Mouse (Mus musculus) activated CD4-positive, CD25-positive, alpha-beta regulatory T cell (primary cell): ENCODE results near the gene Krtap9-1. TPM values are rescaled to one million over a fixed set of nuclear protein-coding genes. Genes with fewer than 3 reads are reported as not detected.

Experiments
- polyA plus RNA-seq, 2 experiments: library from polyadenylated mRNA; unstranded; fragments of 100-300 nt; shearing (Covaris generic); gene quantifications; one replicate each; pipeline ENCODE4 v1.2.1; 2017

The Krtap9-1 gene
- not detected for polyA plus RNA-seq

DNA sequence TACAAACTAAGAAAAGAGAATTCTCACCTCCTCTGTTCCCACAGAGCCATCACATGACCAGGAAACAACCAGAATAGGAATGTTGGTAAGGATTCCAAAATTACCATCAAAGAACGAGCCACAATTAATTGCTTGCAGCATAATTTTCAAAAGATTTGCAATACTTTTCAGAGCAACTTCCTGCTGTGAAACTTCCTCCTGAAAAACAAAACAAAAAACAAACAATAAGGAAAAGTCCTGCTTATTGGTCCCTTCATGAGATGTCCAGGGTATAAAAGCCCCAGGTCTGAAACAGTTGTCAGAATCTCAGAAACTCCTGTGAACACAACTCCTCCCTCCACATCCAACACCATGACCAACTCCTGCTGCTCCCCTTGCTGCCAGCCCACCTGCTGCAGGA, at the start of gene Krtap9-1:
TSS of gene Krtap9-1 (plus strand) at position 301 of the 400 bp plus-strand sequence.

DNA sequence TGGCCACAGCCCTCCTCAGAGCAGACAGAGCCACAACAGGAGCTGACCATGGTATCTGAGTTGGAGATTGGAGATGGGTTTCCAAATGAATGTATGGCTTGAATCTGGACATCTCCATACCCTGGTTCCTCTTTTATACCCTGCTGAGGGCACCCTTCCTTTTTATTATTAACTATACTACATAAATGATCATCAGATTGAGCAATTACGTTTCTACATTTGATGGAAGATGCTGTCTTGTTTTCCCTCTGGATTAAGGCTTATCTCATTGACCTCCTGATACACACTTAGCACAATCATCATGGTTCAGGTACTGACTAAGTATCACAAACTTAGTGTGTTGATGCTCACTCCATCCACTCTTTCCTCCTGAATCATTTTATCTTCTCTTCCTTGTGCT, 35.2 kb upstream of the Krtap9-1 start, which contains the start of gene 2300003K06Rik:
TSS of gene 2300003K06Rik (minus strand) at position 101 of the 400 bp plus-strand sequence.

DNA sequence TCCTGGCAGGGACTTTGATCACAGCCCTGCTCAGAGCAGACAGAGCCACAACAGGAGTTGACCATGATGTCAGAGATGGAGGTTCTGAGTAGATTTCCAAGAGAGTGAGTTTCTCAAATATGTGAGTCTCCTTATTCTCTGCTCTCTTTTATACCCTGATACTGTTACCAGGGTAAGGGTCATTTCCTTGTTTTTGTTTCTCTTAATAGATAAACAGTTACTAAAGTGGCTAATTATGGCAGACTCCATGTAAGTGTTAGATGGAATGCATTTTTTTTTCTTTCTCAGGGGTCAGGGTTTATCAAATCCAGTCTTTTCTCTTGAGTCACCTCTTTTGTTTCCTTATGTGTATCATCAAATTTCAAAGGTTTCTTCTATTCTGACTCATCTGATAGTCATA, 21.7 kb upstream of the Krtap9-1 start, which contains the start of gene Krtap4-16:
TSS of gene Krtap4-16 (minus strand) at position 101 of the 400 bp plus-strand sequence.

DNA sequence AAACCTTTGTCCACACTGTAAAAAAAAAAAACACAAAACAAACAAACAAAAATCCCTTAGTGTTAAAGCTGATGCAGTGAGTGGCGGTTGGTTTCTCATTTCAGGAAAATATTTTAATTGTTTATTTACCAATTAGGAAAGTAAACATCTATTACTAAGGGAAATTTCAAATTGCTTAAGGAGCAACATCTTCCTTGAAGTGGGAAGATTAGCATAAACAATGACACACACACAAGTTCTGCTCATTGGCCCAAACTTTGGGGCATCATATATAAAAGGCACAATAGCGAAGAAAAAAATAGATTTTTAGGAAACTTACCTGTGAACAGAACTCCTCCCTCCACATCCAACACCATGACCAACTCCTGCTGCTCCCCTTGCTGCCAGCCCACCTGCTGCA, 15.6 kb upstream of the Krtap9-1 start, which contains the start of gene Gm11568:
TSS of gene Gm11568 (plus strand) at position 301 of the 400 bp plus-strand sequence.

DNA sequence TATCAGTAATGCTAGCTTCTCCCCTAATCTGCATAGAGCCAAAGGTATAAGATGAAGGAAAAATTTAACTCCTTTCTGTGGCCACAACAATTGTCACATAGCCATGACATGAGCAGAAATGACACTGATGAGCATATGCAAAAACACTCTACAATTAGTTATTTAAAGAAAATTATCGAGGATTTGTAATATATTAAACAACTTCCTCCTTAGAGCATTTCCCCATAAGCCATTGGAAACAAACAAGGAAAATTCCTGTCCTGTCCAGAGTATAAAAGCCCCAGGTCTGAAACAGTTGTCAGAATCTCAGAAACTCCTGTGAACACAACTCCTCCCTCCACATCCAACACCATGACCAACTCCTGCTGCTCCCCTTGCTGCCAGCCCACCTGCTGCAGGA, 9.0 kb upstream of the Krtap9-1 start, which contains the start of gene Gm11559:
TSS of gene Gm11559 (plus strand) at position 301 of the 400 bp plus-strand sequence.

DNA sequence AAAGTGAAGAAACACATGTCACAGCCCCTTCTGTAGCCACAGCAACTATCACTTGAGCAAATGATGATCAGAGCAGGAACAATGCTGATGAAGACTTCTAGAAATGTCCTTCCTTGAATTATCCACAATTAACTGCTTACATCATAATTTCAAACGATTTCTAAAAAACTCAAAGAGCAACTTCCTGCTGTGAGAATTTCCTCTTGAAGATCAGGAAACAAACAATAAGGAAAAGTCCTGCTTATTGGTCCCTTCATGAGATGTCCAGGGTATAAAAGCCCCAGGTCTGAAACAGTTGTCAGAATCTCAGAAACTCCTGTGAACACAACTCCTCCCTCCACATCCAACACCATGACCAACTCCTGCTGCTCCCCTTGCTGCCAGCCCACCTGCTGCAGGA, 5.7 kb downstream of the Krtap9-1 start, which contains the start of gene Gm11567:
TSS of gene Gm11567 (plus strand) at position 301 of the 400 bp plus-strand sequence.

DNA sequence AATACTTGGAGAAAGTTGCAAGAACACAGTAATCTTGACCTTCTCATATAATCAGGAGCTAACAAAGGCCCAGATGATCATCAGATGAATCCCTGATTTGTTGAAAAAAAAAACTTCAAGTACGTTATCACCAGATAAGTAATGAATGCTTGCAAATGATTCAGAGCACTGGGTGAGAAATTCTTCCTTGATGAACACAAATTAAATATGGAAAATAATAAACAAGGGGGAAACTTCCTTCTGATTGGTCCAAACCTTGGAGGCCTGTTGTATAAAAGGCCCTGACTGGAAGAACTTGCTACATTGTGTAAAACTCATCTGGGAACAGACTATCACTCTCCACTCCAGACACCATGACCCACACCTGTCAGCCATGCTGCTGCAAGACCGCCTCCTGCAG, 34.4 kb downstream of the Krtap9-1 start, which contains the start of gene Krtap31-1:
TSS of gene Krtap31-1 (plus strand) at position 301 of the 400 bp plus-strand sequence.

DNA sequence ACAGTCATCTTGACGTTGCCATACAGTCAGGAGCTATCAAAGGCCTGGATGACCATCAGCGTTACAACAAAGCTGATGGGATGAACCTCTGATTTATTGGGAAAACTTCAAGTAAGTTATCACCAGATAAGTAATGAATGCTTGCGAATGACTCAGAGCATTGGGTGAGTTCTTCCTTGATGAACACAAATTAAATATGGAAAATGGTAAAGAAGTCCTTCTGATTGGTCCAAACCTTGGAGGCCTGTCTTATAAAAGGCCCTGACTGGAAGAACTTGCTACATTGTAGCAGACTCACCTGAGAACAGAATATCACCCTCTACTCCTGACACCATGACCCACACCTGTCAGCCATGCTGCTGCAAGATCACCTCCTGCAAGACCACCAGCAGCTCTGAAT, 41.3 kb downstream of the Krtap9-1 start, which contains the start of gene Gm11565:
TSS of gene Gm11565 (plus strand) at position 301 of the 400 bp plus-strand sequence.

Other genes starting within 250 kb of the Krtap9-1 start
- gene Krtap4-1, start 245.2 kb upstream of the Krtap9-1 start, polyA plus RNA-seq = not detected
- not detected for gene Krtap4-2, start 238.3 kb upstream of the Krtap9-1 start, polyA plus RNA-seq
- not detected for gene Krtap4-7, start 229.3 kb upstream of the Krtap9-1 start, polyA plus RNA-seq
- not detected for gene Gm11555, start 223.2 kb upstream of the Krtap9-1 start, polyA plus RNA-seq
- gene Gm11563, start 214.4 kb upstream of the Krtap9-1 start, polyA plus RNA-seq = not detected
- not detected for gene Krtap4-6, start 207.4 kb upstream of the Krtap9-1 start, polyA plus RNA-seq
- gene Gm14190, start 182.6 kb upstream of the Krtap9-1 start, polyA plus RNA-seq = not detected
- gene Gm14180, start 139.1 kb upstream of the Krtap9-1 start, polyA plus RNA-seq = not detected
- under 1 TPM in 1 of 2 experiments, not detected in 1; 0.32 TPM for gene Gm11595, start 100.5 kb upstream of the Krtap9-1 start, polyA plus RNA-seq
- not detected for gene Krtap4-8, start 92.7 kb upstream of the Krtap9-1 start, polyA plus RNA-seq
- gene Krtap4-9, start 88.2 kb upstream of the Krtap9-1 start, polyA plus RNA-seq = not detected
- gene Gm11596, start 79.9 kb upstream of the Krtap9-1 start, polyA plus RNA-seq = not detected
- not detected for gene Gm11569, start 74.5 kb upstream of the Krtap9-1 start, polyA plus RNA-seq
- gene Gm11554, start 68.9 kb upstream of the Krtap9-1 start, polyA plus RNA-seq = not detected
- gene Krtap4-13, start 63.5 kb upstream of the Krtap9-1 start, polyA plus RNA-seq = not detected
- not detected for gene Gm11564, start 57.7 kb upstream of the Krtap9-1 start, polyA plus RNA-seq
- gene 2300003K06Rik, start 35.3 kb upstream of the Krtap9-1 start, polyA plus RNA-seq = not detected
- gene Krtap4-16, start 21.8 kb upstream of the Krtap9-1 start, polyA plus RNA-seq = not detected
- under 1 TPM in 1 of 2 experiments, not detected in 1; 0.55 TPM for gene Gm11568, start 15.5 kb upstream of the Krtap9-1 start, polyA plus RNA-seq
- not detected for gene Gm11559, start 8.9 kb upstream of the Krtap9-1 start, polyA plus RNA-seq
- not detected for gene Gm11567, start 5.8 kb downstream of the Krtap9-1 start, polyA plus RNA-seq
- not detected for gene Krtap31-1, start 34.5 kb downstream of the Krtap9-1 start, polyA plus RNA-seq
- not detected for gene Gm11565, start 41.4 kb downstream of the Krtap9-1 start, polyA plus RNA-seq
- gene Krtap31-2, start 62.9 kb downstream of the Krtap9-1 start, polyA plus RNA-seq = not detected
- not detected for gene Krtap9-5, start 75.1 kb downstream of the Krtap9-1 start, polyA plus RNA-seq
- not detected for gene Krtap29-1, start 105.7 kb downstream of the Krtap9-1 start, polyA plus RNA-seq
- gene Krtap16-1, start 113.2 kb downstream of the Krtap9-1 start, polyA plus RNA-seq = not detected
- not detected for gene Krtap17-1, start 120.6 kb downstream of the Krtap9-1 start, polyA plus RNA-seq
- under 1 TPM in 1 of 2 experiments, not detected in 1; 0.23 TPM for gene Krt33a, start 142.8 kb downstream of the Krtap9-1 start, polyA plus RNA-seq
- not detected for gene Krt33b, start 156.5 kb downstream of the Krtap9-1 start, polyA plus RNA-seq
- gene Krt34, start 168.2 kb downstream of the Krtap9-1 start, polyA plus RNA-seq = not detected
- gene Krt31, start 177.2 kb downstream of the Krtap9-1 start, polyA plus RNA-seq = under 1 TPM in 1 of 2 experiments, not detected in 1; 0.15 TPM
- not detected for gene Krt32, start 214.8 kb downstream of the Krtap9-1 start, polyA plus RNA-seq
- gene Krt35, start 222.9 kb downstream of the Krtap9-1 start, polyA plus RNA-seq = not detected
- not detected for gene Krt36, start 232.2 kb downstream of the Krtap9-1 start, polyA plus RNA-seq
- not detected for gene Krt13, start 248.2 kb downstream of the Krtap9-1 start, polyA plus RNA-seq